Mouse (Mus musculus) adrenal gland (tissue): ENCODE data around the gene Tango2.

Experiments used
- intact Hi-C: fragments of 180-260 bp; cut with DNase I; formaldehyde crosslinking; loops from one replicate; pipeline ENCODE4 v1.15.1; 2025

Tango2 gene

DNA sequence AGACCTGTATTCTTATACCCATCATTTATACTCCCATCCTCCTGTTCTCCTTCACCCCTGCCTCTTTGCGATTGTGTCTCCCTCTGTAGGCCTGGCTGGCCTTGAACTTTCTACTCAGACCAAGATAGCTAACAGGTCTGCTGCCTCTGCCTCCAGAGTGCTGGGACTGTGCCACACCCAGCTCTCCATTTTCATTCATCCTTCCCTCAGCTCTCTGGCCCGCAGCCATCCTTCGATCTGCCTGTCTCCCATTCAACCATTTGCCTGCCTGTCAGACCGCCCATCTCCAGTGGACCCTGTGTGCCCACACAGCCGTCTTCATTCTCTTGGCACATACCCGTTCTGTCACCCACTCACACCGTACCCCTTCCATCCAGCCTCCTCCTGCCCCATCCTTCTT is 36.3 kb upstream of the Tango2 start:
- intact Hi-C loops = no loop called here

DNA sequence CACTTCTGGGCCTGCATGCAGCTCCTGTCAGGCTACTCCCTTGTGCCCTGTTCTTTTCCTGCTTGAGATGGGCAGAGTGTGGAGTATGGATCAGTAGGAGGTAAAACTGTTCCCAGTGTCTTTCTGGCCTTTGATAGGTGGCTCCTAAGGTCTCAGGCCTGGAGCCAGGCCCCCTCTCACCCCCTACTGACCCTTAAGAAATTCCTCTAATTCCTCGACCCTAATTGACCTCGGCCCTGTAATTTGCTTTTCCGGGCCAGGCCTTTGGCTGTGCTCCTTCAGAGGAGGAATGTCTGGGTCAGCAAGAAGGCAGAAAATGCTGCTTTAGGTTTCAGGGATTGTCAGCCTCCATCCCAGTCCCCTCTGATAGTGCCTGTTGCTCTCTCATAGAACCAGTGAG is 35.9 kb upstream of the Tango2 start:
- intact Hi-C loops = no loop called here

- intact Hi-C loops = no loop called here
Measured at GRCm38 (mm10) chr16:18383045-18383726, 35.3 kb upstream of the Tango2 start.

- intact Hi-C loops = no loop called here
Measured at GRCm38 (mm10) chr16:18381621-18382258, 33.8 kb upstream of the Tango2 start.

DNA sequence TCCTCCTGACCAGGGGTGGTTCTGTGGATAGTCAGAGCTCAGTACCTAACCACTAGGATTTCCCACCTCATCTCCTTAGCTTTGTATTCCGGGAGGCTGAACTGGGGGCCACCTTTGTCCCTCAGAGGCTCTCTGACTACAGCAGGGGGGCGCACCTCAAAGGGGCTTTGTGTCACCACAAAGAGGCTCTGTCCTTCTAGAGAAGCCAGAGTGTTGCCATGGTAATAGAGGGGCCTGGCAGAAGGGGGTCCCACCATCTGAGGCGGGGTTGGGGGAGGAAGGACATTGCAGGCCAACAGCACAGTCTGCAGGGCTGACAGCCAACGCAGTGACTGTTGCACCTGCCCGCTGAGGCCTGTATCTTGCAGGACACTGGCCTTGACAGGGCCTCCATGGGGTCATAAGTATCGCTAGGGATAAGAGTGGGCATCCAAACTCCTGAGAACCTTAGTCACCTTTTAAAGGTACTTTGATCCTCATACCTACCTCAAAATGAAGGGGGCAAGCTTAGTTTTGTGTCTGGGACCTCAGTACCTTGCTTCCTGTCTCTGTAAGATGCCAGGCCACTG is 32.7 kb upstream of the Tango2 start:
- intact Hi-C loops = no loop called here

DNA sequence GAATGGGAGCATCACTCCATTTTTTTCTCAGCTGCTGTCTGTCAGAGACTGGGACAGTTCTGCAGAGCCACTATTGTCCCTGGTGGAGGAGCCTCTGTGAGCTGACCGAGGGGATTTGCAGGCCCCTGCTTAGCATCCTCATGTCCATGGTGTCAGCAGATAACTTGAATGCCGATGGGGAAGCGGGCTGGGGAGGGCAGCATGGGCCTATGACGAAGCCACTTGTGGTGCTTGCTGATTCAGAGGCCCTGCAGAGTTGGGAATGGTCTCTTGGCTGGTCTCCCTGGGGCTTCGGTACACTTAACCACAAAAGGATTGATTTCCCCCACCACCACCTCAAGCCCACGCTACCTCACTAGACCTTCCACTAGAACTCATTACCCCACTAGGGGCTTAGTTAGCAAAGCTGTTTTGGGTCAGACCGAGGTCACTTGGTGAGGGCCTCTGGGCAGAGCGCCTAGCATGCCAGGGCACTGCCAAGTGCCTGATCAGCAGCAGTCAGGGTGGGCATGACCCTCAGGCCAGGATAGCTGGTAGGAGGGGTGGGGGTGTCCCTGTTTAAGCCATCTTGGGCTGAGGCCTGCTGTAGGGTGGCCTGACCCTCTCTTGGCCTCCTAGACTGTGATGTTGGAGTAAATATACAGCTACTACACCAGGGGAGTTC is 31.6 kb upstream of the Tango2 start:
- intact Hi-C loops = no loop called here

GRCm38 (mm10) chr16:18378489-18378888 is 30.6 kb upstream of the Tango2 start:
- intact Hi-C loops = no loop called here

- intact Hi-C loops = no loop called here
Measured at GRCm38 (mm10) chr16:18377203-18377602, 29.3 kb upstream of the Tango2 start.

DNA sequence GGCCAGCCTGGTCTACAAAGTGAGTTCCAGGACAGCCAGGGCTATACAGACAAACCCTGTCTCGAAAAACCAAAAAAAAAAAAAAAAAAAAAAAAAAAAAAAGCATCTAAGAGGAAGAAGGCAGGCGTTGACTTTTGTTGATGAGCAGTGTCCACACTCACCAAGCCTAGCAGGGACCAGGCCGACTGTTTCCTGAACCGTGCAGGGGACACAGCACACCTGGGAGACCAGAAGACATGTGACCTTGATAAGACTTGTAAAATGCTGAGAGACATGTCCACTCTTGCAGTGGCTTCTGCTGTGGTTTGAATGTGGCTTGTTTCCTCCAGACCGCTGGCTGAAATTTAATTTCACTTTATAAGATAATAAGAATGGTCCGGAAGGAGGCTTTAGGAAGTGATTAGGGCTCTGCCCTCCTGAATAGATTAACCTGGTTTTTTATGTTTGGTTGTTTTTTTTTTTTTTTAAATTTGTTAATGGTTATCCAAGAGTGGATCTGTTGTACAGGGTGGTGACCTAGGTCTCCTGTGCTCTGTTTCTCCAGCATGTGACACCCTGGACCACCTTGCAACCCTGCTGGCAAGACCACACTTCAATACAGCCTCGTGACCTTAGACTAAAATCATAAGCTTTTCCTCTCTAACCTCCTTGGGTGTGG is 28.5 kb upstream of the Tango2 start:
- intact Hi-C loops = no loop called here

GRCm38 (mm10) chr16:18373632-18374031 is 25.7 kb upstream of the Tango2 start:
- intact Hi-C loops = no loop called here

DNA sequence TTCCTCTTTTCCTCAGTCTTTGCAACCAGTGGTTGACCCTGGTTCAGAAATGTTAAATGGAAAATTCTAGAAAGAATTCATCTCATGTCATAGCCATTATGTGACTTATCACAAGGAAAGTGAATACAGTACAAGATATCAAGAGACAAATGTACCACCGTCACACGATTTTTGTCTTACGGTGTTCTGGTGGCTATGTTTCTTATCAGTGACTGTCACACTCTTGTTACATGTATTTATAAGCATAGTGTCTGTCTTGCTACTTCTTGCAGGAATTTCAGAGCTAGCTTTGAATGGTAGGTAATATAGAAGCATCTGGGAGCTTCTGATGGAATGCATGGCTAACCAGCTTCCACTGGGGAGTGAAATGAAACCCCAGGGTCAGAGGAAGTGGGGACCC is 22.3 kb upstream of the Tango2 start:
- intact Hi-C loops = no loop called here

DNA sequence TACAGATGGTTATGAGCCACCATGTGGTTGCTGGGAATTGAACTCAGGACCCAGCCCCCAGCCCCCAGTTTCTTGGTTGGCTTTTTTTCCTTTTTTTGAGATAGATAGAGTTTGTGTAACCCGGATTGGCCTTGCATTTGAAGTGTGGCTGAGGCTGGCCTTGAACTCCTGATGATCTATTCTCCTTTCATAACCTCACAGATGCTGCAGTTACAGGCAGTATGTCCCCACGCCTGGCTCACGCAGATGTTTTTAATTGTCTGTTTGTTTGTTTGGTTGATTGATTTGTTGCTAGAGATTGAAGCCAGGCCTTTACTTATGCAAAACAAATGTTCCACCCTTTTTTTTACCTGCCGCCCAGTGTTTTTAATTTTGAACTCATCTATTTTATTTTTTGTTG is 18.9 kb upstream of the Tango2 start:
- intact Hi-C loops = no loop called here

GRCm38 (mm10) chr16:18362948-18363347 is 15.0 kb upstream of the Tango2 start:
- intact Hi-C loops = no loop called here

- intact Hi-C loops = no loop called here
Measured at GRCm38 (mm10) chr16:18360151-18360805, 12.4 kb upstream of the Tango2 start.

- intact Hi-C loops = no loop called here
Measured at GRCm38 (mm10) chr16:18357977-18358376, 10.1 kb upstream of the Tango2 start.

DNA sequence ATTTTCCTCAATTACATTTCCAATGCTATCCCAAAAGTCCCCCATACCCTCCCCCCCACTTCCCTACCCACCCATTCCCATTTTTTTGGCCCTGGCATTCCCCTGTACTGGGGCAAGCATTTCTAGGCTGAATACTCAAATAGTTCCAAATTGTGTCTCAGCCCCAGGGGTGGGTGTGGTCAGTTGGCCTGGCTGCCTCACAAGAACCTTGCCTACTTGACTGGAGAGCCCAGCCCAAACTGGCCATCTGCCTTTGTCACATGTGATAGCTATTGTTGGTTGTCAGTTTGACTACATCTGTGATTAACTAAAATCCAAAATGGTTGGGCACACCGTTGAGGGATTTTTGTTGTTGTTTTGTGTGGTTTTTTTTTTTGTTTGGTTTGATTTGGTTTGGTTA is 9.1 kb upstream of the Tango2 start:
- intact Hi-C loops = no loop called here

DNA sequence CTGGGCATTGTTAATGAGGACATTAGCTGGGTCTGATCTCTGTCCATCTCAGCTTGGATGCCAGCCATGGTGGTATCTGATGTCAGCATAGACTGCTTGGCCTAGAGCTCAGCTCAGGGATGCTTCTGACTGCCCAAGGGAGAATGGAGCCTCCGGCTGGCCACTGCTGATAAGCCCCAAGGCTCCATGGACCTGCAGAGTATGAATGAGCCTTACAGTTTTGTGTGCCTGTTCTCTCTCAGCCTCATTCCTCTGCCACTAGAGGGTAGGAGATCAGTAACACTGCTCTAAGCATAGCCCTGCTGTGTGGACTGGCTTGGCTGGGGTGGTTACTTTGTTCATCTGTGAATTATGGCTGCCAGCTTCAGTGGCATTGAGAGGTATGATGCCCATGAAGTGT is 5.2 kb upstream of the Tango2 start:
- intact Hi-C loops = loop anchor here (2.0 to 5.0 kb wide), 2 partner anchors 39 to 54 kb away; no protein-coding TSS in a partner anchor

GRCm38 (mm10) chr16:18351313-18352055 is 3.6 kb upstream of the Tango2 start:
- intact Hi-C loops = loop anchor here (2.0 to 5.0 kb wide), 2 partner anchors 41 to 55 kb away; no protein-coding TSS in a partner anchor

GRCm38 (mm10) chr16:18349761-18350325 is 1.9 kb upstream of the Tango2 start:
- intact Hi-C loops = loop anchor here (5.0 kb wide), 2 partner anchors 42 to 267 kb away; no protein-coding TSS in a partner anchor
